Mouse (Mus musculus) spleen, adult 2 months (tissue): Measurements from ENCODE around the gene Sdhaf4.

Source experiments
- CTCF ChIP-seq: fragments of 200-500 bp; IDR thresholded peaks from 2 replicates; pipeline ENCODE4 v1.5.1; 2011; ENCODE audit warnings: mild to moderate bottlenecking, inconsistent platforms; ENCODE audit not compliant: insufficient read depth, insufficient read length, insufficient replicate concordance; ENCODE audit errors: extremely low read depth
- POLR2A ChIP-seq: fragments of 200-500 bp; IDR thresholded peaks from 2 replicates; pipeline ENCODE4 v1.6.1; 2011; ENCODE audit warnings: low read depth, low read length, inconsistent platforms

DNA sequence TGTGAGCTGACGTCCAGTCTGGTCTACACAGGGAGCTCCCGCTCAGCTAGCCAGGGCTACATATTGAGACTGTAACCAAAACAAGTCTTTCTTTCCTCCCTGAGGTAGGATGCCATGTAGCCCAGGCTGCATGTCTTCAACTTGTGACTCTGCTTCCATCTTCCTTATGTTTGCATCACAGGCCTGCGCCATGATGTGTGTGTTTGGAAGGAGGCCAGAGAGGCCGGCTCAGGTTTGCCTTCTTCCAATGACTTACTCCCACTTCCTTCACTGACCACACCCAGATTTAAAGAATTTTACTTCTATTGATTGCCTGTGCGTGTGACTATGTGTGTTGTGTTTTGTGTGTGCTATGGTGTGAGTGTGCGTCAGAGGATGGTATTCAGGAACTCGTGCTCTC is 6.6 kb downstream of the Sdhaf4 start:
- no peak for TF ChIP-seq POLR2A
- TF ChIP-seq CTCF, result no peak
